Mouse (Mus musculus) skeletal muscle tissue, adult 2 months (tissue): ENCODE data around the gene Nup50.

Experiments used
- DNase-seq: peaks from one replicate; pipeline ENCODE4 v3.0.0-alpha.2; 2012; ENCODE audit warnings: low read depth, low spot score

Nup50 gene

DNA sequence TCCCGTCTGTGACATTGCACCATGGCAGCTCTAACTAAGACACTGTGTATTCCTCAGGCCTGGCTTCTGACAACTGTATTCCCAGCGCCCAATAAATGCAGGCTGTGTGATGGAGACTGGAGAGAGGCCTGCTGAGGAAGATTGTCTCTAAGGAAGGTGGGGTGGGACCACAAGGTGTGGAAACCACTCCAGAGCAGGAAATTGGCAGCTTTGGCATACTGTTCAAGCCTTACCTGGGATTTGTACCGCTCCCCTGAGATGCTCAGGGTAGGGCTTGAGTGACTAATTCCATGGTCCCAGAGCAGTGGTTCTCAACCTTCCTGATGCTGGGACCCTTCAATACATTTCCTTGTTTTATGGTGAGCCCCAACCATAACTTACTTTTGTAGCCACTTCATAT lies 65.9 kb downstream of the Nup50 start:
- DNase-seq: no peak

DNA sequence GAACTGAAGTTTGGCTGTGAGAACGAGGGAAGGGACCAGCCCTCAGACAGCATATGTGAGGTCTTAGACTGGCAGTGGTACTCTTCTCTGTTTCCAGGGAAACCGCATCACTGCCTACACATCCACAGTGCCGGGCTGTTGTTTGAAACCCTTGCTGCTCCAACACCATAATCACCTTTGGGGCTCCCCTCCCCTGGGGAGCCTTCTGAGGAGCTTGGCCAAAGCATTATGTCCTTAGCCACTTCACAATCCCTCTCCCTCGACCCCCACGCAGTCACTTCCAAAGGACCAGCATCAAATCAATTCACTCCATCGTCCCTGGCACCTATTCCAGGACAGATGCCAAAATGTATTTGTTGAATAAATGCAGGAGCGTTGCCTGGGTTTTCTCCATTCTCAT lies 66.6 kb downstream of the Nup50 start:
- DNase-seq: no peak
